Mouse (Mus musculus) thymus, adult 2 months (tissue): Measurements from ENCODE around the gene Ghr. TPM values are rescaled to one million over a fixed set of nuclear protein-coding genes. Genes with fewer than 3 reads are reported as not detected.

Experiments used
- DNase-seq: peaks from one replicate; pipeline ENCODE4 v3.0.0; 2021
- H3K27ac ChIP-seq: fragments of 200-500 bp; 2 replicates; pipeline ENCODE4 v1.5.1; 2012; ENCODE audit warnings: low read length, control low read depth; ENCODE audit not compliant: control insufficient read depth, insufficient read depth
- H3K27me3 ChIP-seq: fragments of 200-500 bp; 2 replicates; pipeline ENCODE4 v1.6.1; 2012; ENCODE audit warnings: mild to moderate bottlenecking, low read length, moderate library complexity, mixed read lengths; ENCODE audit not compliant: control insufficient read depth, insufficient read depth
- H3K36me3 ChIP-seq: fragments of 200-500 bp; 2 replicates; pipeline ENCODE4 v1.6.1; 2012; ENCODE audit warnings: mild to moderate bottlenecking, low read length, moderate library complexity; ENCODE audit not compliant: control insufficient read depth, insufficient read depth
- H3K4me1 ChIP-seq: fragments of 200-500 bp; replicated peaks from 2 replicates; pipeline ENCODE4 v1.6.1; 2012; ENCODE audit warnings: low read length; ENCODE audit not compliant: control insufficient read depth, insufficient read depth
- H3K4me3 ChIP-seq: fragments of 200-500 bp; 2 replicates; pipeline ENCODE4 v1.5.1; 2012; ENCODE audit warnings: mild to moderate bottlenecking, low read length, control low read depth, moderate library complexity; ENCODE audit not compliant: control insufficient read depth, insufficient read depth
- CTCF ChIP-seq: fragments of 200-500 bp; IDR thresholded peaks from 2 replicates; pipeline ENCODE4 v1.5.1; 2012; ENCODE audit warnings: mild to moderate bottlenecking, control low read depth, low read length, moderate library complexity, borderline replicate concordance; ENCODE audit not compliant: control insufficient read depth, poor library complexity, insufficient read depth; ENCODE audit errors: extremely low read depth
- POLR2A ChIP-seq: fragments of 200-500 bp; IDR thresholded peaks from 2 replicates; pipeline ENCODE4 v1.6.1; 2012; ENCODE audit warnings: mild to moderate bottlenecking, low read length, control low read depth, moderate library complexity; ENCODE audit not compliant: control insufficient read depth, poor library complexity, insufficient read depth; ENCODE audit errors: extremely low read depth
- WGBS: fragments of 180-500 bp; shearing (Covaris S2); methylation state at CpG from one replicate; pipeline ENCODE4 v1.1.7; 2018; 5-methylcytosine and 5-hydroxymethylcytosine counted together
- polyA plus RNA-seq: library from polyadenylated mRNA; depleted of rRNA; stranded (reverse); fragments of >200 nt; gene quantifications from 2 replicates; pipeline ENCODE4 v1.2.3, GENCODE M21; 2012

Ghr gene
- polyA plus RNA-seq, 1 experiment: 7.3 TPM

DNA sequence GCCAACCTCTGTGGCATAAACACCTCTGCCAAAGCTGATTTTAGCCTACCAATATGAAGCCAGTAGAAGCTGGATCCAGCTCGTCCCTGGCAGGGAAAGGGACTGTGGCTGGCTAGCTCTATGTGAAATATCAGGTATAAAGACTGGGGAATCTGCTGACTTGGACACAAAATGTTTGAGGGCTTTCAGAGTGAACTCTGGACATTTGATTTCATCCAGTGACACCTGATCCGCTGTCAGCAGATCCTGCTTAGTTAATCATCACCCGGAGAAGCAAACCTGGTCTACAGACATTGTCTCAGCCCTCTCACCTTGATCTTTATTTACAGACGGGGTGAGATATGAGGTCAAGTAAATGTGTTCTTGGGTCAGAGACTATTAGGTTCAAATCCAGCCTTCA, 118.5 kb downstream of the Ghr start:
- TF ChIP-seq CTCF (no peak), POLR2A (no peak)
- Histone ChIP-seq H3K36me3 (no peaks in the 10 kb centered on the region), H3K27ac (no peak overlapping the region), H3K27me3 (no peaks in the 10 kb centered on the region), H3K4me3 (no peak overlapping the region), H3K4me1 (no peaks in the 10 kb centered on the region)
- no peak for DNase-seq
- WGBS: 91% methylated on average over 4 of the region's 4 CpGs

DNA sequence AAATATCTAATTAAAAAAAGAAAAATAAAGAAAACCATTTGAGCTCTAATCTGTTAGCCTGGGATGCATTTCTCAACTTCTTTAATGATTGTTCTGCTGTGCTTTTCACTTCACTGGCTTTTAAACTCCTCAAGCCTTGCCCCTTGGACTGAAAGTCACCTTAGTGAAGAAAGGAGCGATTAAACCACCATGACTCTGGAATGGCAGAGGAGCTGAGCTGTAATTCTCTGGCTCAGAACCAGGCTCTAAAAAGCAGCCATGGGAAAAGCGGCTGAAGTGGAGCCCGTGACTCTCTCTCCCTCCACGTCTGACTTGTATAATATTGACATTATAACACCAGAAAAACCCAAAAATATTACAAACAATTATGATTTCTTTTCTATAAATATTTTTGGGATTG, 126.7 kb downstream of the Ghr start:
- Histone ChIP-seq H3K27ac (no peak overlapping the region), H3K36me3 (no peaks in the 10 kb centered on the region), H3K4me3 (no peak overlapping the region), H3K27me3 (no peaks in the 10 kb centered on the region), H3K4me1 (no peaks in the 10 kb centered on the region)
- 91% methylated on average over 4 of the region's 4 CpGs for WGBS
- TF ChIP-seq POLR2A (no peak), CTCF (no peak)
- no peak for DNase-seq

DNA sequence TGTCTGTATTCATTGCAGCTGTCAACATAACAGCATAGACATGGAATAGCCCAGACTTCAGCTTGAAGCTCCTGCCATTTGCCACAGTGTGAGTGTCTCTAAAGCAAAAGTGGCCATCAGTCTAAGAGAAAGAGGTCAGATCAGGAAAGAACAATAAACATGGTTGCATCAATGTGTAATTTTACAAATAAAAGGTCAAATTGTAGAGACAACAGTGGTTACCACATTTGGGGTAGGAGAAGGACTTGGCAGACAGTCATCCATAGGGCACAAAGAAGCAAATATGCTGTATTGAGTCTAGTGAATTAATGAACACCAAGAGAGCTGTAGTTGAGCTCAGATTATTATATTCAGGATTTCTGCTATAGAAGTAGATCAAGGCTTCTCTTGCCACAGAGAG, 127.7 kb downstream of the Ghr start:
- Histone ChIP-seq H3K27ac (no peak overlapping the region), H3K27me3 (no peaks in the 10 kb centered on the region), H3K36me3 (no peaks in the 10 kb centered on the region), H3K4me1 (no peaks in the 10 kb centered on the region), H3K4me3 (no peak overlapping the region)
- TF ChIP-seq CTCF (no peak), POLR2A (no peak)
- DNase-seq: no peak

DNA sequence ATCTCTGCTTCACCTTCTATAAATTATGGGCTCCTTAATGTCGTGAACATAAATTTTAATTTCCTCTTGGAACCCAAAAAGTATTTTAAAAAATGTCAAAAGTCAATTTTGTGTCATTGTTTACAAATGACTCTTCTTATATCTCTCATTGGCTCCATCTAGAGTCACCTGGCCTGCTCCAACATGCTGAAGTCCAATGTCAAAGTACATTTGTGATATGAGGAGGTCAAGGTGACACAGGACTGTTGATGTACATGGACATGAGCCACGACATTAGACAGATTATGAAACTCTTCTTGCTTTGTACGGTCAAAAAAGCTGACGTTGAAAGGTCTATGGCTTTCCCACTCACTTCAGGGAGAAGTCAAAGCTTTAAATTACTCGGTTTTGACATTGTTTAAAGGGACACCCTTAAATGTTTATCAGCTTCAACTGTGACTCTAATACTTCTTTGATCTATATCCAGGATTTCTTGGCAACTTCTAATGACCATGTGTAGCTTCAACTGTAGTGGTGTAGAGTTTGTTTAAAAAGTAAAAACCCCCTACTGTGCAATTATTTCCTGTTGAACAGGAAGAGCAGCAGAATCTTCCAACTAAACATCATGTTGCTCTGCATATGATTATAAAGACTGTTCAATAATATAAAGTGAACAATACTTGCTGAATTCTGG, 131.1 kb downstream of the Ghr start:
- no peak for TF ChIP-seq CTCF
- no peak for TF ChIP-seq POLR2A
- no peak for DNase-seq
- Histone ChIP-seq H3K4me3 (no peak overlapping the region), H3K27ac (no peak overlapping the region), H3K36me3 (no peaks in the 10 kb centered on the region), H3K4me1 (no peaks in the 10 kb centered on the region), H3K27me3 (no peaks in the 10 kb centered on the region)
- 88% methylated on average over 5 of the region's 5 CpGs for WGBS

DNA sequence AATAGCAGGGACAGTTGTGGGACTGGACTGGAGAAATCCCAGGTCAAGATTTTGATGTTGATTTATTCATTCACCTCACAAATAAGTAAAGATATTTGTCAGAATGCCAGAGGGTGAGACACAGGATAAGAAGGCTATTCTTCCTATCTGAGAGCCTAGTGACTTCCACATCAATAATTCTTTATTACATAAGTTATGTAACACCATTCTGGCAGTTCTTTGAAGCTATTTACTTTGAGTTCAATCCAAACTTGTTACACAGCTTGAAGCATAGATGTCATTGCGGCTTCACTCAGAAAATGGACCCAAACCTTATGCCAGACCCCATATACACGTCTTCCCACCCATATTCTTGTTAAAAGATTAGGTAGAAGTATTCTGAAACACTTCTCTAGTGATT, 133.7 kb downstream of the Ghr start:
- 73% methylated on average over 2 of the region's 2 CpGs for whole genome bisulfite sequencing
- no peak for TF ChIP-seq POLR2A
- TF ChIP-seq CTCF: no peak
- Histone ChIP-seq H3K36me3 (no peaks in the 10 kb centered on the region), H3K4me1 (no peaks in the 10 kb centered on the region), H3K4me3 (no peak overlapping the region), H3K27me3 (no peaks in the 10 kb centered on the region), H3K27ac (no peak overlapping the region)
- no peak for DNase-seq

DNA sequence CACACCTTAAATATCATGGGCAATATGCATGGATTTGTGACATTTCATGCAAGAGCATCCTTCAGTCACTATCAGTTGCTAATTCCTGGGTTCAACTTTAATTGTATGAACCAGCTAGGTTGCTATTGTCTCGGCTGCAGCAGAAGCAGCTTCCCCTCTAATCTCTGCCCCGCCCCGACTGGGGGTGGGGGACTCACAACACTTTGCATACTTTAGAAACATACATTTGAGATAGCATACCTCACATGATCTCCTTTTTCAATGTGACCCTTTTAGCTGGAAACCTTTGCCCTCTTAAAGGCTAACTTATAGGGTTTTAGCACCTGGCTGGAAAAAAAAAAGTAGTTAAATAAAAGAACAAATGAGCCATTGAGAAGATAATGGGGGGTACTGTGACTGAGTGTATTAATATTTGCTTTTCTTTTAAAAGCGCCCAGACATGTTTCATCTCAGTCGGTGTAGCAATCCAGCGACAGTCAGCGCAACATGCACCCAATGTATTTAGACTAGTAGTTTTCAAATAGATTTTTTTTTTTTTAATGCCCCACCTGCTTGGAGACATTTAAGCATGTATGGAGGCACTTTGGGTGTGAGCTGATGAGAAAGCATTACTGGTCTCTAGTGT, 137.9 kb downstream of the Ghr start:
- H3K27ac ChIP-seq: no peak overlapping the region
- no peak for DNase-seq
- H3K36me3 ChIP-seq: no peaks in the 10 kb centered on the region
- 89% methylated on average over 7 of the region's 7 CpGs for WGBS
- no peak overlapping the region for H3K4me3 ChIP-seq
- H3K27me3 ChIP-seq: no peaks in the 10 kb centered on the region
- TF ChIP-seq POLR2A (no peak), CTCF (no peak)
- H3K4me1 ChIP-seq: no peaks in the 10 kb centered on the region

DNA sequence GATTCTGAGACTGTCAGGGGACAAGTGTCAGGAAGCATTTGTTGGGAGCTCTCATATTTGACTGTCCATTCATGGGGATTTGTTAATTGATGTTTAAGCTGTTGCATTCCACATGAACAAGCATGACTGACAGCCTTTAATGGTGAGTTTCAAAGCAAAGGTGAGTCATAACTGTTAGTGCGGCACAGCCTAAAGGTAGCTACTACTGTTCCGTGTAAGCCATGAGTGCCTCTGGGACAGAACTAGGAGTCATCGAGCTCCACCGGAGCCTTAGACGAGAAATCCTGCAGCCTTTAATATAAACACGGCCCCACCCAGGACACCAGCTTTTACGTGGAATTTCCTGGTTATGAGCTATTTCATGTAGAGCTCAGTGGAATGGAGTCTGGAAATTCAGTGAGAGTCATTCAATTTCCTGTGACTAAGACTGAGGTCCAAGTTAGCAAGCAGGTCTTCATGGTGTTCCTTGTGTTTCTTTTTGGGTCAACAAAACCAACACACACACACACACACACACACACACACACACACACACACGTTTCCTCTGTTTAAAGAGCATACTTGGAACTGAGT, 138.8 kb downstream of the Ghr start:
- Histone ChIP-seq H3K4me3 (no peak overlapping the region), H3K27me3 (no peaks in the 10 kb centered on the region), H3K36me3 (no peaks in the 10 kb centered on the region), H3K4me1 (no peaks in the 10 kb centered on the region), H3K27ac (no peak overlapping the region)
- TF ChIP-seq CTCF (no peak), POLR2A (no peak)
- WGBS: 91% methylated on average over 8 of the region's 8 CpGs
- no peak for DNase-seq
